Mouse (Mus musculus): ENCODE results near the gene Tcf7l2.

DNA sequence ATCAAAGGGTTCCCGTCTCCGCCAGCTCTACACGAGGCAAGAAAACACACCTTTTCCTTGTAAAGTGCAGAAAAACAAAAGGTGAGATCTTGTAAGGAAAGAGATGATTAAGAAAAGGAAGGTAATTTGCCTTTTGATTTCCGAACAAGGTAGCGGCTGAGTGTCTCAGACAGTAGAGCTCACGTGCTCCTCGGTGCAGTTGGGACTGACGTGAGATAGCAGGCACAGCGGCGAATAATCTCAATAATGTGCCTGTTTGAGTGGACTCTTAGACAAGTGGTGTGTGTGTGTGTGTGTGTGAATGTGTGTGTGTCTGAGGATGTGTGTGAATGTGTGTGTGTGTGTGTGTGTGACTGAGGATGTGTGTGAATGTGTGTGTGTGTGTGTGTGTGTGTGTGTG is 46.2 kb upstream of the Tcf7l2 start:
- TF ChIP-seq POLR2A (IDR thresholded peaks at IDR 0.05; ENCODE audit: low read depth, low read length): no peak
- TF ChIP-seq CTCF (conservative IDR thresholded peaks at IDR 0.05; ENCODE audit: insufficient read depth, insufficient read length, low read depth, low read length): no peak

Data from kidney, adult 2 months (tissue).